Mouse (Mus musculus): ENCODE measurements at regions not wholly inside any gene's neighbourhood (a gene's known extent, or its start where the extent isn't known, plus 50 kb on each side); places are given as distances from the start of the nearest gene placed in this dataset.

DNA sequence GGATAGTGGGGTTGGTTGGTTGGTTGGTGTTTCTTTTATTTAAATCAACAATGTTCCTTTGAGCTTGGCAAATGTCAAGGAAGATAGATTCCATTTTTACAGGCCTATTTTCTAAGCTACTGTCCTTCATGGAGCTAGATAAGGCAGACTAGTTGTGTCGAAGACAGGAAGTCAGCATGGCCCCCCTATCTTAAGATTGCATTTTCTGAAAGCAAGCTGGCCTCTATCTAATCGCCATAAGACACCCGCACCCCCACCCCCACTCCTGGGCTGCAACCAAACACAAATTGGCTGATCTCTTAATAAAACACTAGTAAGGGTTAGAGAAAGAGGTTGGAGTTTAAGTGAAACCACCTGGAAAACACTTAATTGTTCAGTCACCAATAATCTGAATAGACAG lies 1708.5 kb upstream of the 5930422O12Rik start:
- no peak for TF ChIP-seq SIN3A (IDR thresholded peaks at IDR 0.05; ENCODE audit: low read length)
- TF ChIP-seq BHLHE40 (IDR thresholded peaks at IDR 0.05; ENCODE audit: low read depth, low read length) = no peak
- no peak for TF ChIP-seq USF1 (IDR thresholded peaks at IDR 0.05; ENCODE audit: low read depth, low read length)
- no peak for TF ChIP-seq NRF1 (IDR thresholded peaks at IDR 0.05; ENCODE audit: low read depth, low read length)
